Mouse (Mus musculus) spleen, postnatal 0 days (tissue): ENCODE results near the gene Acoxl. TPM values are rescaled to one million over a fixed set of nuclear protein-coding genes. Genes with fewer than 3 reads are reported as not detected.

ENCODE experiments used
- polyA plus RNA-seq: library from polyadenylated mRNA; unstranded; fragments of >200 nt; fragmentation: Nextera tagmentation; extraction: Ambion mirVana; gene quantifications from 2 replicates; pipeline ENCODE4 v1.2.1, GENCODE M21; 2015

The Acoxl gene
- 0.07 and 0.12 TPM in 2 replicates for polyA plus RNA-seq

DNA sequence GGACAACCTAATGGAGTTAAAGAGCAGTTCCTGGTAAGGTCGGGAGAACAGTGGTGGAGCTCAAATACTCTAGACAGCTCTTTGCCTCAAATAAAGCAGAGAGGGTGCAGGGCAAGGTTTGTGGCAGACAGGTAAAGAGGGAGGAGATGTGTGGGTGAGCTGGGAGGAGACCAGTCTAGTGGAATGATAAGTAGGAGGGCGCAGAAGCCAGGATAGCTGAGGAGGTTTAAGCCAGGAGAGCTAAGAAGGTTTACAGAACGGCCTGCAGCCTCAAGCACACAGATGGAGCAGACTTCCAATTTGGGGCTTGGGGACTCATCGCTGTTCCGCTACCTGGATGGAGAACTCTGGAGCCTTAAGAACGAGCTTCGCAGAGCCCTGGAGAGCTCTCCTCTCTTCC, at the start of gene Acoxl:
Gene Acoxl (plus strand): TSS at position 301 of the 400 bp plus-strand sequence.

DNA sequence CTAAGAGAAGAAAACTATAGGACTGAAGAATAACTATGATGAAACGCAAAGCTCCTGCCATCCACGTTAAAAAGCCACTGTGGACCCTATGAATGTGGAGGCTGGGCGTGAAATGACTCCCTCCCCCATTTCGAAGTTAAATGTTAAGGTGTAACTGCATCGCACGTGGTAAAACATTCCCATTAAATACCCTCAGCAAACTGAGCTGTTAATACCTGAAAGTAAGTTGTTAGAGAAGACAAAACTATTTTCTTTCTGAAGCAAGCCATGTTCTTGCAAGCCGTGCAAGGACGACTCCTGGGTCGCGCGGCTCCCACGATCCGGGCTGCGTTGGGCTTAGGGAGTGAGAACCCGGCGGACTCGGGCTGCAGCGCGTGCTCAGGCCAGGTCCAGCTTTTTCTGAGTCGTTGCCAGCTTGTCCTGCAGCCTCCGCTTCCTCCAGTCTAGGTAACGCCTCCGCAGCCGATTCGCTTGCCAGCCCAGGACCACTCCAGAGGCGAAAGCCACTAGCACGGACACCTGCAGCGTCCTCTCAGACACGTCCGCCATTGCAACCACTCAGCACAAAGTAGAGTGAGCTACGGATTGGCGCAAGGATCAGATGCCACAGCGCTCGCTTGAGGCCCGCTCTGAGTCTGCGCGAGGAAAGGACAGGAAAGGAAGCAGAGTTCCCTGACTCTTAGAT, 46.6 kb upstream of the Acoxl start, which contains the start of gene Mtln:
Gene Mtln (minus strand): TSS at position 570 of the 685 bp plus-strand sequence.

DNA sequence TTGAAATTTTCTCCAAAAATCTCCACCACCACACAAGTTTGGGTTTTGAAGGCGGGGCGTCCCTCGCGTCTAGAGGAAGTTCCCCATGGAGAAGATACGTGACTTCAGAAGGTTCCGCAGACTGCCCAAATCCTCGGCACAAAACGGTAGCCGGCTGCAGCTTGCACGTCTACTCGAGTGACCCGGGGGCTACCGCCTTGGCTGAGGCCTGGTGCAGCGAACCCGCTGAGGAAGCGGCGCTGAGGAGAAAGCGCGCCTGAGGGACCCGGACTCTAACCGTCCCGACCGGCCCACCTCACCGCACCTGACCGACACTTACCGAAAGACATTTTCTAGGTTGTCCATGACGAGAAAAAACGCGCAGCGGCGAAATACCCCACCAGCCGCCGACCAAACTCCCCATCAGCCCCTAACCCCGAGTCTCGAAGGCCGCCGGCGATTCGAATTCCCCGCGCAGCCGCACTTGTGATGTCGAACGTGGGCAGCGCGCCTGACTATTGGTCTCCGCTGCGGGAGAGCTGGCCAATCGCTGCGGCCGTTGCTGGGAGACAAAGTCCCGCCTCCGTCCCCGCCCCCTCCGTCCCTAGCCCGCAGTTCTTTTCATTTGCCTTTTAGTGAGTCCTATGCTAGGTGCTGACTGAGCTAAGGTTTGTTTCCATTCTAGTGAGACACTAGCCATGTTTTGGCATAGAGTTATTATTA, 7.1 kb upstream of the Acoxl start, which contains the start of gene Bub1:
Gene Bub1 (minus strand): TSS at position 465 of the 702 bp plus-strand sequence.

DNA sequence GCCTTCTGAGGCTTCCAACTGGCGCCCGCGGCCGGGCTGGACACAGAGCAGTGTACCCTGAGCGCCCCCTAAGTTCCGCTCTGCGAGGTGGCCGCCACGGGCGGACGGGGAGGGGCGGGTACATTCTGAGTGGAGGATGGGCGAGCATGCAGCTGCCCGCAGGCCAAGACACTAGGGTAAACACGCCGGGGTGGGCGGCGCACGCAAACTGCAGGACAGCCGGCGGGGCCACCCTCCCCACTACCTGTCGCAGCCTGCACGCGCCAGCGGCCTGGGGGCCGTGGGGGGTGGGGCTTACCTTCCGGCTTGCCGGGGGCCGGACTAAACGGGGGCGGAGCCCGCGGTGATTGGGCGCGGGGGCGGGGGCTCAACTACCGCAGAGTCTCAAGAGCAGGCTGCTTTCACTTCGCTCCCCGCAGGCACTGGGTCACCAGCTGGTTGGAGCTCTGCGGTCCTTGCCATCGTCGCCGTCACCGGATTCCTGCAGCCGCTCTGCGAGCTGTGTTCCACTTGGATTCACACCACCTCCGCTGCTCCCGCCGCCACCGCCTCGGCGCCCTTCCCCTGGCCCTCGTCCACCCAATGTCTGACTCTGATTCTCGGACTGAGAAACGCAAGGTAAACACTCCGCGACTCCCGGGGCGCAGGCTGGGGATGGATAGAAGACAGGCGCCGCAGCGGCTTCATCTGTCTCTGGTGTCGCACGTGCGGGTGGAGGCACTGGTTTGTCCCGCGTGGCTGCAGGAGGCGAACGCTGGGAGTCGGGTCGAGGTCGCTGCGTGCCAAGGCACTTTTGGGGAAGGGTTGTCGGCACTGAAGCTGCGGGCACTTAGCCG, 287.2 kb downstream of the Acoxl start, which contains the start of gene Bcl2l11:
Gene Bcl2l11 (plus strand): TSS at position 404 of the 836 bp plus-strand sequence.

Other genes with a start within 250 kb of the Acoxl start
- gene Mal, start 182.2 kb upstream of the Acoxl start, polyA plus RNA-seq: 0.35 and 1.1 TPM in 2 replicates
- 0.49 and 0.55 TPM in 2 replicates for gene Mall, start 108.9 kb upstream of the Acoxl start, polyA plus RNA-seq
- gene Nphp1, start 50.0 kb upstream of the Acoxl start, polyA plus RNA-seq: 8.6 and 9.1 TPM in 2 replicates
- gene Mtln, start 46.4 kb upstream of the Acoxl start, polyA plus RNA-seq: 25.7 and 27.5 TPM in 2 replicates
- 23.2 and 23.6 TPM in 2 replicates for gene Bub1, start 7.0 kb upstream of the Acoxl start, polyA plus RNA-seq